Mouse (Mus musculus) heart, postnatal 0 days (tissue): Measurements from ENCODE around the gene Egln1. TPM values are rescaled to one million over a fixed set of nuclear protein-coding genes. Genes with fewer than 3 reads are reported as not detected.

Experiments used
- ATAC-seq: fragments of 200-750 bp; cut with Nextera tagmentation; 2 replicates; pipeline ENCODE4 v1.8.0; 2017; ENCODE audit warnings: low read depth, moderate number of reproducible peaks, moderate library complexity; ENCODE audit not compliant: insufficient read depth
- DNase-seq: peaks from one replicate; pipeline ENCODE4 v3.0.0-alpha.2; 2016; ENCODE audit warnings: low spot score
- H3K27ac ChIP-seq: fragments of 300-500 bp; sonication (generic); 2 replicates; pipeline ENCODE4 v1.5.1; 2014; ENCODE audit warnings: low read depth, mild to moderate bottlenecking
- H3K27me3 ChIP-seq: fragments of 300-500 bp; sonication (generic); 2 replicates; pipeline ENCODE4 v1.6.1; 2014; ENCODE audit warnings: low read length, mixed read lengths; ENCODE audit not compliant: control insufficient read depth, insufficient read depth
- H3K36me3 ChIP-seq: fragments of 300-500 bp; sonication (generic); replicated peaks from 2 replicates; pipeline ENCODE4 v1.6.1; 2014; ENCODE audit warnings: low read length, mixed read lengths; ENCODE audit not compliant: control insufficient read depth, insufficient read depth
- H3K4me1 ChIP-seq: fragments of 300-500 bp; sonication (generic); 2 replicates; pipeline ENCODE4 v1.6.1; 2014; ENCODE audit warnings: antibody characterized with exemption; ENCODE audit not compliant: control insufficient read depth, insufficient read depth
- H3K4me2 ChIP-seq: fragments of 300-500 bp; sonication (generic); 2 replicates; pipeline ENCODE4 v1.6.1; 2014; ENCODE audit warnings: low read depth, mild to moderate bottlenecking, low read length, moderate library complexity
- H3K4me3 ChIP-seq: fragments of 300-500 bp; sonication (generic); 2 replicates; pipeline ENCODE4 v1.5.1; 2014; ENCODE audit warnings: low read depth, low read length
- H3K9ac ChIP-seq: fragments of 300-500 bp; sonication (generic); replicated peaks from 2 replicates; pipeline ENCODE4 v1.6.1; 2014; ENCODE audit warnings: low read depth, low read length, mixed read lengths
- H3K9me3 ChIP-seq: fragments of 300-500 bp; sonication (generic); replicated peaks from 2 replicates; pipeline ENCODE4 v1.6.1; 2016; ENCODE audit warnings: low read length; ENCODE audit not compliant: control insufficient read depth
- CTCF ChIP-seq: IDR thresholded peaks from 2 replicates; pipeline ENCODE4 v1.5.1; 2016; ENCODE audit warnings: antibody characterized with exemption, control low read depth, low read depth
- EP300 ChIP-seq: IDR thresholded peaks from 2 replicates; pipeline ENCODE4 v1.6.1; 2016; ENCODE audit warnings: antibody characterized with exemption, low read depth
- whole genome bisulfite sequencing: fragments of 180-500 bp; shearing (Covaris S2); extraction: QIAGEN DNeasy Blood & Tissue Kit; methylation state at CpG from one replicate; pipeline ENCODE4 v1.1.7; 2014; 5-methylcytosine and 5-hydroxymethylcytosine counted together
- polyA plus RNA-seq: library from polyadenylated mRNA; unstranded; fragments of >200 nt; fragmentation: Nextera tagmentation; extraction: Ambion mirVana; gene quantifications from 2 replicates; pipeline ENCODE4 v1.2.1, GENCODE M21; 2015
- total RNA-seq: library from RNA; depleted of rRNA; stranded (reverse); fragments of >200 nt; gene quantifications from 2 replicates; pipeline ENCODE4 v1.2.3, GENCODE M21; 2014; ENCODE audit warnings: low replicate concordance

Egln1 gene
- total and polyA plus RNA-seq, 2 experiments from 2014 or later, result 17.7 to 79.6 TPM

- Histone ChIP-seq H3K9ac (no peak overlapping the region), H3K4me1 (no peaks in the 10 kb centered on the region), H3K4me2 (no peak overlapping the region), H3K27me3 (no peaks in the 10 kb centered on the region), H3K27ac (no peak overlapping the region), H3K9me3 (no peaks in the 10 kb centered on the region), H3K4me3 (no peak overlapping the region), H3K36me3 (no peaks in the 10 kb centered on the region)
- DNase-seq (no peak), ATAC-seq (no peak)
- TF ChIP-seq CTCF (no peak), EP300 (no peak)
- 86% methylated on average over 8 of the region's 8 CpGs for WGBS
These were observed 15.8 kb upstream of the Egln1 start for GRCm38 (mm10) chr8:124964966-124965365.

- 74% methylated on average over 5 of the region's 5 CpGs for WGBS
- Histone ChIP-seq H3K4me1 (0 out of 2 replicates have a peak, but pooled peaks cover 4% of the 10 kb centered on the region), H3K4me3 (no peak overlapping the region), H3K9me3 (no peaks in the 10 kb centered on the region), H3K9ac (no peak overlapping the region), H3K27me3 (no peaks in the 10 kb centered on the region), H3K4me2 (no peak overlapping the region), H3K27ac (no peak overlapping the region), H3K36me3 (no peaks in the 10 kb centered on the region)
- DNase-seq, result no peak
- no peak for TF ChIP-seq EP300
- TF ChIP-seq CTCF, result no peak
- peak; percentile 51; the same call in 1 of the 2 replicates for ATAC-seq
These were observed 14.1 kb upstream of the Egln1 start for GRCm38 (mm10) chr8:124963246-124963645.

GRCm38 (mm10) chr8:124960226-124960880, 11.2 kb upstream of the Egln1 start:
- 16% methylated on average over 8 of the region's 8 CpGs for WGBS

GRCm38 (mm10) chr8:124959462-124960225, 10.5 kb upstream of the Egln1 start:
- WGBS, result 46% methylated on average over 8 of the region's 8 CpGs
- TF ChIP-seq CTCF (no peak), EP300 (no peak)
- Histone ChIP-seq H3K27me3 (no peaks in the 10 kb centered on the region), H3K36me3 (no peaks in the 10 kb centered on the region), H3K4me2 (no peak overlapping the region), H3K4me3 (no peak overlapping the region), H3K9ac (no peak overlapping the region), H3K27ac (no peak overlapping the region), H3K4me1 (peaks cover 6% of the 10 kb centered on the region; the same call in 1 of the 2 replicates), H3K9me3 (no peaks in the 10 kb centered on the region)
- DNase-seq (no peak), ATAC-seq (no peak)

More at GRCm38 (mm10) chr8:124960226-124960880, 11.2 kb upstream of the Egln1 start:
- no peak overlapping the region for H3K9ac ChIP-seq
- TF ChIP-seq CTCF (no peak), EP300 (no peak)
- H3K9me3 ChIP-seq, result no peaks in the 10 kb centered on the region
- ATAC-seq, result no peak
- H3K27me3 ChIP-seq, result no peaks in the 10 kb centered on the region
- no peak overlapping the region for H3K4me2 ChIP-seq
- no peak overlapping the region for H3K27ac ChIP-seq
- no peaks in the 10 kb centered on the region for H3K36me3 ChIP-seq
- H3K4me1 ChIP-seq, result peaks cover 6% of the 10 kb centered on the region; the same call in 1 of the 2 replicates
- no peak for DNase-seq
- H3K4me3 ChIP-seq, result no peak overlapping the region

- DNase-seq (no peak), ATAC-seq (no peak)
- Histone ChIP-seq H3K4me1 (peaks cover 18% of the 10 kb centered on the region), H3K27ac (no peak overlapping the region), H3K36me3 (no peaks in the 10 kb centered on the region), H3K4me3 (no peak overlapping the region), H3K9ac (no peak overlapping the region), H3K4me2 (no peak overlapping the region), H3K27me3 (no peaks in the 10 kb centered on the region), H3K9me3 (no peaks in the 10 kb centered on the region)
- TF ChIP-seq EP300, result no peak
- TF ChIP-seq CTCF, result no peak
- 53% methylated on average over 8 of the region's 8 CpGs for WGBS
These were observed 5.5 kb upstream of the Egln1 start for GRCm38 (mm10) chr8:124954572-124955082.
